Mouse (Mus musculus) forebrain, embryonic 14.5 days (tissue): Measurements from ENCODE around the gene Tyk2. TPM values are rescaled to one million over a fixed set of nuclear protein-coding genes. Genes with fewer than 3 reads are reported as not detected.

Experiments
- ATAC-seq: fragments of 200-750 bp; cut with Nextera tagmentation; 2 replicates; pipeline ENCODE4 v1.8.0; 2017; ENCODE audit warnings: mild to moderate bottlenecking, moderate library complexity
- DNase-seq: peaks from one replicate; pipeline ENCODE4 v3.0.0-alpha.2; 2015; ENCODE audit warnings: low spot score
- H3K27ac ChIP-seq: fragments of 300-500 bp; sonication (generic); 2 replicates; pipeline ENCODE4 v1.5.1; 2014; ENCODE audit warnings: low read depth, mild to moderate bottlenecking, control low read depth, low read length, moderate library complexity
- H3K27me3 ChIP-seq: fragments of 300-500 bp; sonication (generic); replicated peaks from 2 replicates; pipeline ENCODE4 v1.6.1; 2014; ENCODE audit warnings: low read length, control low read depth, mixed read lengths; ENCODE audit not compliant: control insufficient read depth, insufficient read depth
- H3K36me3 ChIP-seq: fragments of 300-500 bp; sonication (generic); 2 replicates; pipeline ENCODE4 v1.6.1; 2014; ENCODE audit warnings: low read length, control low read depth; ENCODE audit not compliant: control insufficient read depth, insufficient read depth
- H3K4me1 ChIP-seq: fragments of 300-500 bp; sonication (generic); 2 replicates; pipeline ENCODE4 v1.6.1; 2014; ENCODE audit warnings: antibody characterized with exemption, low read length, control low read depth; ENCODE audit not compliant: control insufficient read depth, insufficient read depth
- H3K4me2 ChIP-seq: fragments of 300-500 bp; sonication (generic); 2 replicates; pipeline ENCODE4 v1.6.1; 2014; ENCODE audit warnings: mild to moderate bottlenecking, control low read depth, low read length
- H3K4me3 ChIP-seq: fragments of 300-500 bp; sonication (generic); 2 replicates; pipeline ENCODE4 v1.5.1; 2014; ENCODE audit warnings: low read depth, low read length, control low read depth
- H3K9ac ChIP-seq: fragments of 300-500 bp; sonication (generic); 2 replicates; pipeline ENCODE4 v1.6.1; 2014; ENCODE audit warnings: mild to moderate bottlenecking, low read length, control low read depth, moderate library complexity
- H3K9me3 ChIP-seq: fragments of 300-500 bp; sonication (generic); replicated peaks from 2 replicates; pipeline ENCODE4 v1.6.1; 2016; ENCODE audit warnings: low read length, control low read depth, mixed read lengths; ENCODE audit not compliant: control insufficient read depth
- WGBS: fragments of 180-500 bp; shearing (Covaris S2); extraction: QIAGEN DNeasy Blood & Tissue Kit; methylation state at CpG from one replicate; pipeline ENCODE4 v1.1.7; 2014; 5-methylcytosine and 5-hydroxymethylcytosine counted together
- microRNA-seq: library from miRNA; unstranded; fragments of <30 nt; microRNA quantifications from one replicate; pipeline ENCODE4, GENCODE M21; 2016
- polyA plus RNA-seq: library from polyadenylated mRNA; unstranded; fragments of >200 nt; fragmentation: Nextera tagmentation; extraction: Ambion mirVana; gene quantifications from 2 replicates; pipeline ENCODE4 v1.2.1, GENCODE M21; 2014

Tyk2 gene
- polyA plus RNA-seq, 1 experiment from 2014 or later = 5.0 TPM

GRCm38 (mm10) chr9:21067006-21067684 lies 63.9 kb downstream of the Tyk2 start, which contains the start of gene Zglp1:
Gene Zglp1, minus strand, starts transcription at chr9:21067093.
- Histone ChIP-seq H3K27ac (no peak within 1 kb of the TSS), H3K4me1 (no peaks in the 10 kb centered on the region), H3K9ac (no peak within 1 kb of the TSS), H3K4me3 (no peak within 1 kb of the TSS), H3K27me3 (no peaks in the 10 kb centered on the region), H3K9me3 (no peaks in the 10 kb centered on the region), H3K36me3 (peaks cover 39% of the 10 kb centered on the region), H3K4me2 (no peak within 1 kb of the TSS)
- 83% methylated on average over 26 of the region's 27 CpGs for WGBS
- ATAC-seq (no peak), DNase-seq (no peak)

GRCm38 (mm10) chr9:21062928-21063327 lies 68.1 kb downstream of the Tyk2 start:
- Histone ChIP-seq H3K4me1 (no peaks in the 10 kb centered on the region), H3K4me3 (no peak overlapping the region), H3K27me3 (no peaks in the 10 kb centered on the region), H3K36me3 (peaks cover 34% of the 10 kb centered on the region), H3K27ac (no peak overlapping the region), H3K9ac (no peak overlapping the region), H3K9me3 (no peaks in the 10 kb centered on the region), H3K4me2 (no peak overlapping the region)
- ATAC-seq (no peak), DNase-seq (no peak)
- 87% methylated on average over 2 of the region's 2 CpGs for WGBS

Small RNAs within 50 kb of the gene (microRNA-seq; reads per million reads assigned to microRNA genes)
- 0.93 reads per million for gene Mir7082

Other genes with a start within 250 kb of the Tyk2 start
- gene Ppan, start 243.1 kb downstream of the Tyk2 start, polyA plus RNA-seq = 44.1 and 49.6 TPM in 2 replicates
- gene Eif3g, start 232.6 kb downstream of the Tyk2 start, polyA plus RNA-seq = 264 and 269 TPM in 2 replicates
- gene Dnmt1, start 171.4 kb downstream of the Tyk2 start, polyA plus RNA-seq = 51.1 and 52.1 TPM in 2 replicates
- 5.9 and 7.8 TPM in 2 replicates for gene S1pr2, start 154.5 kb downstream of the Tyk2 start, polyA plus RNA-seq
- 118 and 129 TPM in 2 replicates for gene Mrpl4, start 128.5 kb downstream of the Tyk2 start, polyA plus RNA-seq
- 2.6 and 3.5 TPM in 2 replicates for gene Icam1, start 115.3 kb downstream of the Tyk2 start, polyA plus RNA-seq
- not detected in 2 replicates for gene Icam4, start 101.9 kb downstream of the Tyk2 start, polyA plus RNA-seq
- 0.63 and 1.0 TPM in 2 replicates for gene Icam5, start 99.2 kb downstream of the Tyk2 start, polyA plus RNA-seq
- gene Zglp1, start 64.2 kb downstream of the Tyk2 start, polyA plus RNA-seq = 1.3 and 1.8 TPM in 2 replicates
- gene Gm49373, start 58.1 kb downstream of the Tyk2 start, polyA plus RNA-seq = 0.41 and 1.8 TPM in 2 replicates
- gene Fdx1l, start 57.6 kb downstream of the Tyk2 start, polyA plus RNA-seq = 60.2 and 69.8 TPM in 2 replicates
- 1.2 and 1.5 TPM in 2 replicates for gene Gm38431, start 39.2 kb downstream of the Tyk2 start, polyA plus RNA-seq
- 43.6 and 47.1 TPM in 2 replicates for gene Raver1, start 39.2 kb downstream of the Tyk2 start, polyA plus RNA-seq
- gene Cdc37, start 18.7 kb upstream of the Tyk2 start, polyA plus RNA-seq = 222 and 247 TPM in 2 replicates
- 17.3 and 22.4 TPM in 2 replicates for gene Pde4a, start 34.5 kb upstream of the Tyk2 start, polyA plus RNA-seq
- gene Keap1, start 108.1 kb upstream of the Tyk2 start, polyA plus RNA-seq = 34.7 and 39.1 TPM in 2 replicates
- 0.94 and 1.4 TPM in 2 replicates for gene S1pr5, start 117.2 kb upstream of the Tyk2 start, polyA plus RNA-seq
- gene Atg4d, start 134.1 kb upstream of the Tyk2 start, polyA plus RNA-seq = 45.7 and 53.1 TPM in 2 replicates
- 9.8 and 14.6 TPM in 2 replicates for gene Kri1, start 156.7 kb upstream of the Tyk2 start, polyA plus RNA-seq
- 101 and 107 TPM in 2 replicates for gene Cdkn2d, start 160.2 kb upstream of the Tyk2 start, polyA plus RNA-seq
- gene Ap1m2, start 181.1 kb upstream of the Tyk2 start, polyA plus RNA-seq = 0.91 and 1.4 TPM in 2 replicates
- gene Slc44a2, start 189.5 kb upstream of the Tyk2 start, polyA plus RNA-seq = 52.0 and 61.0 TPM in 2 replicates
- 248 and 249 TPM in 2 replicates for gene Ilf3, start 236.6 kb upstream of the Tyk2 start, polyA plus RNA-seq